Mouse (Mus musculus): ENCODE results near the gene Glis2.

- TF ChIP-seq CTCF (IDR thresholded peaks at IDR 0.05; ENCODE audit: borderline replicate concordance, extremely low read depth, insufficient read depth, insufficient read length), result no peak
- TF ChIP-seq POLR2A (IDR thresholded peaks at IDR 0.05; ENCODE audit: borderline replicate concordance, extremely low read depth, insufficient read depth, insufficient read length, poor library complexity, severe bottlenecking), result no peak
Measured at GRCm38 (mm10) chr16:4635760-4636159, 41.2 kb downstream of the Glis2 start.
